Mouse (Mus musculus) liver, adult 2 months (tissue): ENCODE data around the gene Afmid. TPM values are rescaled to one million over a fixed set of nuclear protein-coding genes. Genes with fewer than 3 reads are reported as not detected.

Source experiments
- DNase-seq: peaks from one replicate; pipeline ENCODE4 v3.0.0-alpha.2; 2011; ENCODE audit warnings: low read depth, low spot score; ENCODE audit errors: extremely low read depth
- H3K27ac ChIP-seq: fragments of 200-500 bp; replicated peaks from 2 replicates; pipeline ENCODE4 v1.5.1; 2012; ENCODE audit warnings: low read depth, mild to moderate bottlenecking, control low read depth, inconsistent platforms, low read length; ENCODE audit not compliant: insufficient read depth
- H3K27me3 ChIP-seq: fragments of 200-500 bp; 2 replicates; pipeline ENCODE4 v1.6.1; 2012; ENCODE audit warnings: mild to moderate bottlenecking, moderate library complexity, low read length, inconsistent platforms; ENCODE audit not compliant: control insufficient read depth, insufficient read depth
- H3K36me3 ChIP-seq: fragments of 200-500 bp; 2 replicates; pipeline ENCODE4 v1.6.1; 2012; ENCODE audit warnings: low read length, inconsistent platforms; ENCODE audit not compliant: control insufficient read depth, insufficient read depth
- H3K4me1 ChIP-seq: fragments of 200-500 bp; 2 replicates; pipeline ENCODE4 v1.6.1; 2011; ENCODE audit warnings: low read length; ENCODE audit not compliant: control insufficient read depth, insufficient read depth
- H3K4me3 ChIP-seq: fragments of 200-500 bp; 2 replicates; pipeline ENCODE4 v1.5.1; 2011; ENCODE audit warnings: low read depth, mild to moderate bottlenecking, control low read depth, low read length, moderate library complexity; ENCODE audit not compliant: insufficient read depth
- H3K79me2 ChIP-seq: fragments of 200-500 bp; 2 replicates; pipeline ENCODE4 v1.6.1; 2012; ENCODE audit warnings: inconsistent platforms, mild to moderate bottlenecking, low read length, moderate library complexity; ENCODE audit not compliant: control insufficient read depth, insufficient read depth
- H3K9ac ChIP-seq: fragments of 200-500 bp; 2 replicates; pipeline ENCODE4 v1.6.1; 2012; ENCODE audit warnings: low read depth, mild to moderate bottlenecking, control low read depth, inconsistent platforms, low read length
- CTCF ChIP-seq: fragments of 200-500 bp; IDR thresholded peaks from 2 replicates; pipeline ENCODE4 v1.5.1; 2011; ENCODE audit warnings: low read depth, low read length, control low read depth
- POLR2A ChIP-seq: fragments of 200-500 bp; IDR thresholded peaks from 2 replicates; pipeline ENCODE4 v1.6.1; 2011; ENCODE audit warnings: low read length, control low read depth; ENCODE audit not compliant: insufficient read depth; ENCODE audit errors: extremely low read depth
- WGBS: fragments of 180-500 bp; shearing (Covaris S2); methylation state at CpG from one replicate; pipeline ENCODE4 v1.1.7; 2018; 5-methylcytosine and 5-hydroxymethylcytosine counted together
- polyA plus RNA-seq: library from polyadenylated mRNA; depleted of rRNA; stranded (reverse); fragments of >200 nt; gene quantifications from 2 replicates; pipeline ENCODE4 v1.2.3, GENCODE M21; 2012; rRNA removed
- total RNA-seq: library from RNA; depleted of rRNA; stranded (reverse); fragments of >200 nt; gene quantifications from 2 replicates; pipeline ENCODE4 v1.2.3, GENCODE M21; 2014; rRNA removed

Gene Afmid
- total and polyA plus RNA-seq, 2 experiments: 117 to 119 TPM

- H3K4me1 ChIP-seq: peaks cover 22% of the 10 kb centered on the region
- no peak overlapping the region for H3K4me3 ChIP-seq
- no peak overlapping the region for H3K9ac ChIP-seq
- H3K36me3 ChIP-seq: no peaks in the 10 kb centered on the region
- no peaks in the 10 kb centered on the region for H3K27me3 ChIP-seq
- no peaks in the 10 kb centered on the region for H3K79me2 ChIP-seq
- TF ChIP-seq CTCF (no peak), POLR2A (no peak)
- 48% methylated on average over 7 of the region's 8 CpGs for WGBS
- H3K27ac ChIP-seq: peak overlapping the region; percentile 55
- peak; percentile 19 for DNase-seq
Measured at GRCm38 (mm10) chr11:117881787-117882186, 56.1 kb downstream of the Afmid start.

GRCm38 (mm10) chr11:117882208-117882607 is 56.5 kb downstream of the Afmid start:
- no peaks in the 10 kb centered on the region for H3K79me2 ChIP-seq
- peaks cover 22% of the 10 kb centered on the region for H3K4me1 ChIP-seq
- no peak overlapping the region for H3K4me3 ChIP-seq
- H3K9ac ChIP-seq: no peak overlapping the region
- H3K36me3 ChIP-seq: no peaks in the 10 kb centered on the region
- whole genome bisulfite sequencing: 87% methylated on average over 1 of the region's 1 CpGs
- no peak for DNase-seq
- H3K27me3 ChIP-seq: no peaks in the 10 kb centered on the region
- no peak for TF ChIP-seq POLR2A
- no peak for TF ChIP-seq CTCF
- H3K27ac ChIP-seq: peak overlapping the region; percentile 55

- H3K4me1 ChIP-seq: peaks cover 4% of the 10 kb centered on the region; the same call in 1 of the 2 replicates
Measured at GRCm38 (mm10) chr11:117886000-117886399, 60.3 kb downstream of the Afmid start.

GRCm38 (mm10) chr11:117888168-117888852 is 62.6 kb downstream of the Afmid start:
- DNase-seq: no peak
- Histone ChIP-seq H3K36me3 (no peaks in the 10 kb centered on the region), H3K4me1 (peaks cover 2% of the 10 kb centered on the region; the same call in 1 of the 2 replicates), H3K4me3 (no peak overlapping the region), H3K9ac (no peak overlapping the region), H3K79me2 (no peaks in the 10 kb centered on the region), H3K27me3 (no peaks in the 10 kb centered on the region), H3K27ac (no peak overlapping the region)
- WGBS: 69% methylated on average over 20 of the region's 20 CpGs
- no peak for TF ChIP-seq CTCF

More at GRCm38 (mm10) chr11:117886000-117886399, 60.3 kb downstream of the Afmid start:
- no peaks in the 10 kb centered on the region for H3K27me3 ChIP-seq
- H3K27ac ChIP-seq: peak overlapping the region; percentile 40; the same call in 1 of the 2 replicates
- no peaks in the 10 kb centered on the region for H3K79me2 ChIP-seq
- 44% methylated on average over 5 of the region's 5 CpGs for WGBS
- peak; percentile 19 for DNase-seq
- H3K36me3 ChIP-seq: no peaks in the 10 kb centered on the region
- no peak overlapping the region for H3K9ac ChIP-seq
- TF ChIP-seq POLR2A (no peak), CTCF (no peak)
- H3K4me3 ChIP-seq: no peak overlapping the region

GRCm38 (mm10) chr11:117888853-117889822 is 63.4 kb downstream of the Afmid start:
- no peaks in the 10 kb centered on the region for H3K36me3 ChIP-seq
- TF ChIP-seq CTCF (no peak), POLR2A (no peak)
- 37% methylated on average over 33 of the region's 33 CpGs for WGBS
- no peak overlapping the region for H3K27ac ChIP-seq
- no peaks in the 10 kb centered on the region for H3K27me3 ChIP-seq
- no peak for DNase-seq
- no peak overlapping the region for H3K4me3 ChIP-seq
- H3K4me1 ChIP-seq: peaks cover 2% of the 10 kb centered on the region; the same call in 1 of the 2 replicates
- H3K9ac ChIP-seq: no peak overlapping the region
- no peaks in the 10 kb centered on the region for H3K79me2 ChIP-seq

Other genes with a start within 250 kb of the Afmid start
- 6.3 and 8.3 TPM in 2 replicates for gene Tnrc6c, start 171.6 kb upstream of the Afmid start, total RNA-seq
- 4.1 and 5.7 TPM in 2 replicates for gene Tnrc6c, start 171.6 kb upstream of the Afmid start, polyA plus RNA-seq
- gene Tmc8, start 43.8 kb upstream of the Afmid start, total RNA-seq: 0.55 and 1.1 TPM in 2 replicates
- 1.7 and 3.1 TPM in 2 replicates for gene Tmc8, start 43.8 kb upstream of the Afmid start, polyA plus RNA-seq
- gene Tmc6, start 43.7 kb upstream of the Afmid start, total RNA-seq: 5.3 and 8.8 TPM in 2 replicates
- 11.8 and 13.5 TPM in 2 replicates for gene Tmc6, start 43.7 kb upstream of the Afmid start, polyA plus RNA-seq
- not detected in 2 replicates for gene 6030468B19Rik, start 28.3 kb upstream of the Afmid start, total RNA-seq
- gene 6030468B19Rik, start 28.3 kb upstream of the Afmid start, polyA plus RNA-seq: not detected in 2 replicates
- gene Gm20708, start 16.3 kb upstream of the Afmid start, total RNA-seq: 0.37 and 0.40 TPM in 2 replicates
- gene Gm20708, start 16.3 kb upstream of the Afmid start, polyA plus RNA-seq: 0.21 and 0.40 TPM in 2 replicates
- 37.9 and 54.2 TPM in 2 replicates for gene Syngr2, start 16.3 kb upstream of the Afmid start, total RNA-seq
- 124 and 152 TPM in 2 replicates for gene Syngr2, start 16.3 kb upstream of the Afmid start, polyA plus RNA-seq
- gene Tk1, start 168 bp downstream of the Afmid start, total RNA-seq: 56.9 and 65.1 TPM in 2 replicates
- 45.6 and 69.7 TPM in 2 replicates for gene Tk1, start 168 bp downstream of the Afmid start, polyA plus RNA-seq
- gene Birc5, start 23.3 kb downstream of the Afmid start, total RNA-seq: 0.65 and 2.0 TPM in 2 replicates
- gene Birc5, start 23.3 kb downstream of the Afmid start, polyA plus RNA-seq: 0.82 and 0.92 TPM in 2 replicates
- gene Tmem235, start 34.8 kb downstream of the Afmid start, total RNA-seq: not detected in 2 replicates
- gene Tmem235, start 34.8 kb downstream of the Afmid start, polyA plus RNA-seq: not detected in 2 replicates
- gene Tha1, start 47.6 kb downstream of the Afmid start, total RNA-seq: 6.1 and 7.4 TPM in 2 replicates
- 10.0 and 11.4 TPM in 2 replicates for gene Tha1, start 47.6 kb downstream of the Afmid start, polyA plus RNA-seq
- 2.0 and 2.4 TPM in 2 replicates for gene Socs3, start 144.1 kb downstream of the Afmid start, total RNA-seq
- 4.0 and 7.5 TPM in 2 replicates for gene Socs3, start 144.1 kb downstream of the Afmid start, polyA plus RNA-seq
- 4.7 and 5.0 TPM in 2 replicates for gene Pgs1, start 160.4 kb downstream of the Afmid start, total RNA-seq
- gene Pgs1, start 160.4 kb downstream of the Afmid start, polyA plus RNA-seq: 17.8 and 22.1 TPM in 2 replicates